Mouse (Mus musculus) liver, embryonic 15.5 days (tissue): ENCODE data around the gene Nprl3. TPM values are rescaled to one million over a fixed set of nuclear protein-coding genes. Genes with fewer than 3 reads are reported as not detected.

Experiments
- ATAC-seq: fragments of 200-750 bp; cut with Nextera tagmentation; 2 replicates; pipeline ENCODE4 v1.8.0; 2017; ENCODE audit warnings: moderate number of reproducible peaks, mild to moderate bottlenecking, moderate library complexity; ENCODE audit not compliant: insufficient read depth
- H3K27ac ChIP-seq: fragments of 300-500 bp; sonication (generic); replicated peaks from 2 replicates; pipeline ENCODE4 v1.5.1; 2015; ENCODE audit warnings: mild to moderate bottlenecking, inconsistent platforms
- H3K27me3 ChIP-seq: fragments of 300-500 bp; sonication (generic); 2 replicates; pipeline ENCODE4 v1.6.1; 2015; ENCODE audit warnings: mild to moderate bottlenecking, inconsistent platforms
- H3K36me3 ChIP-seq: fragments of 300-500 bp; sonication (generic); replicated peaks from 2 replicates; pipeline ENCODE4 v1.6.1; 2015; ENCODE audit warnings: moderate library complexity, mild to moderate bottlenecking, inconsistent platforms
- H3K4me1 ChIP-seq: fragments of 300-500 bp; sonication (generic); replicated peaks from 2 replicates; pipeline ENCODE4 v1.6.1; 2015; ENCODE audit warnings: inconsistent platforms
- H3K4me2 ChIP-seq: fragments of 300-500 bp; sonication (generic); 2 replicates; pipeline ENCODE4 v1.6.1; 2015; ENCODE audit warnings: moderate library complexity, mild to moderate bottlenecking, inconsistent platforms
- H3K4me3 ChIP-seq: fragments of 300-500 bp; sonication (generic); replicated peaks from 2 replicates; pipeline ENCODE4 v1.5.1; 2015; ENCODE audit warnings: mild to moderate bottlenecking, inconsistent platforms
- H3K9ac ChIP-seq: fragments of 300-500 bp; sonication (generic); 2 replicates; pipeline ENCODE4 v1.6.1; 2015; ENCODE audit warnings: moderate library complexity, mild to moderate bottlenecking, inconsistent platforms
- H3K9me3 ChIP-seq: fragments of 300-500 bp; sonication (generic); replicated peaks from 2 replicates; pipeline ENCODE4 v1.6.1; 2016; ENCODE audit warnings: inconsistent platforms
- WGBS: fragments of 180-500 bp; shearing (Covaris S2); methylation state at CpG from one replicate; pipeline ENCODE4 v1.1.7; 2015; ENCODE audit warnings: mixed read lengths; ENCODE audit not compliant: insufficient replicate concordance; 5-methylcytosine and 5-hydroxymethylcytosine counted together
- polyA plus RNA-seq: library from polyadenylated mRNA; unstranded; fragments of >200 nt; fragmentation: Nextera tagmentation; extraction: Ambion mirVana; gene quantifications from 2 replicates; pipeline ENCODE4 v1.2.1, GENCODE M21; 2015

Gene Nprl3
- polyA plus RNA-seq, 1 experiment from 2014 or later = 28.1 TPM

DNA sequence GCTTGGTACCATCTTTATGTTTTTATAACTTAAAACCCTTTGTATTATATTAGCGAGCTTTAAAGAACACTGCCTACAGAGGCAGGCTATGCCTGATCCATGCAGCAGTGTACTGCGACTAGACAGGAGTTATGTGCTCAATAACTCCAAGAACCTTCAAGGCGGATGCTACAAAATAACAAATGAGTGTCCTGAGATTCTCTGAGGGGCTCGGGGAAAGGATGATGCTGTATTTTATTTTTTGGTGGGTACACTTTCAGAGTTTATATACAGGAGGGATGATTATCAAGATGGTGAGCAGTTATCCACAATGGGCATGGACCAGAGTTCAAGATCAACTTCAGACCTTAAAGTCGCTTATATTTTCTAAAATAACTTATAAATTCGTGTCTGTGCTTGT is 731 bp downstream of the Nprl3 start:
- H3K4me3 ChIP-seq = peak overlapping the region; percentile 68
- peak overlapping the region; percentile 97 for H3K27ac ChIP-seq
- H3K27me3 ChIP-seq = no peaks in the 10 kb centered on the region
- peak overlapping the region; percentile 83 for H3K4me2 ChIP-seq
- H3K4me1 ChIP-seq = peaks cover 86% of the 10 kb centered on the region
- no peak for ATAC-seq
- peaks cover 17% of the 10 kb centered on the region for H3K36me3 ChIP-seq
- H3K9ac ChIP-seq = peak overlapping the region; percentile 96
- 21% methylated on average over 6 of the region's 6 CpGs for WGBS
- H3K9me3 ChIP-seq = no peaks in the 10 kb centered on the region

DNA sequence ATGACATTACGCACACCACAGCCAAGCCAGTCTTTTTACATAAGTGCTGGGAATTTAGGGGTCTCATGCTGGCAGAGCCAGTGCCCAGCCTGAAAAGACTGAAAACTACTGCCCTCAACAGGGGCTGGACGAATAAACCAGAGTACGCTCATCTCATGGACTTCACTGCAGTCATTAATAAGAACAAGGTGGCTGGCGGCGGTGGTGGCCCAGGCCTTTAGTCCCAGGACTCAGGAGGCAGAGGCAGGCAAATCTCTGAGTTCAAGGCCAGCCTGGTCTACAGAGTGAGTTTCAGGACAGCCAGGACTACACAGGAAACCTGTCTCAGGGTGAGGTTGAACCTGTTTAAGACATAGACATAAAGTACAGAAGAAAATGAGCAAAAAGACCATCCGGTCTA is 1.3 kb downstream of the Nprl3 start:
- peak overlapping the region; percentile 55 for H3K9ac ChIP-seq
- 77% methylated on average over 6 of the region's 6 CpGs for WGBS
- H3K4me3 ChIP-seq = no peak overlapping the region
- H3K36me3 ChIP-seq = peaks cover 21% of the 10 kb centered on the region
- no peak for ATAC-seq
- H3K4me2 ChIP-seq = peak overlapping the region; percentile 83
- no peaks in the 10 kb centered on the region for H3K27me3 ChIP-seq
- H3K4me1 ChIP-seq = peaks cover 84% of the 10 kb centered on the region
- H3K27ac ChIP-seq = peak overlapping the region; percentile 97
- no peaks in the 10 kb centered on the region for H3K9me3 ChIP-seq

DNA sequence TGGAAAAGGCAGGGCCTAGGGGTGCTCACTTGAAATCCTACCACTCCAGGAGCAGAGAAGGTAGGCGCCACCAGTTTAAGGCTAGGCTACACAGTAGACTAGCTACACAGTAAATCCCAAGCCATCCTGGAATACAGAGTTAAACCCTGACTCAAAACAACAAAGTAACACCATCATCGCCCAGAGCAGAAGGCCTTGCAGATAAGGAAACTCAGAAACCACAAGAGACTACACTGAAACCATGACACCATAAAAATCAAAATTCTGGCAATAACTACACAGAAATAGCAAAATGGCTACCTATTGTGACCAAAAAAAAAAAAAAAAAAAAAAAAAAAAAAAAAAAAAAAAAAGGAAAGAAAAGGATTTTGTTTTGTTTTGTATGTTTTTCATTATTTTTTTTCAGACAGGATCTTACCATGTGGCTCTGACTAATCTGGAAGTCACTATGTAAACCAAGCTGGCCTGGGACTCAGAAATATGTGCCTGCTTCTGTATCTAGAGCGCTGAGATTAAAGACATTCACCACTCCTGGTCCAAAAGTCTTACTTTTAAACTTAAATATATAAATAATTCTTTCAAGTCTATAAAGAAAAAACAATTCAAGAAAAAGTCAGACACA is 2.3 kb downstream of the Nprl3 start:
- H3K9ac ChIP-seq = peak overlapping the region; percentile 61
- 39% methylated on average over 3 of the region's 3 CpGs for WGBS
- peaks cover 31% of the 10 kb centered on the region for H3K36me3 ChIP-seq
- H3K9me3 ChIP-seq = no peaks in the 10 kb centered on the region
- peak overlapping the region; percentile 83 for H3K4me2 ChIP-seq
- H3K27me3 ChIP-seq = no peaks in the 10 kb centered on the region
- H3K4me1 ChIP-seq = peaks cover 86% of the 10 kb centered on the region
- peak overlapping the region; percentile 97 for H3K27ac ChIP-seq
- peak; percentile 70 for ATAC-seq
- H3K4me3 ChIP-seq = no peak overlapping the region

DNA sequence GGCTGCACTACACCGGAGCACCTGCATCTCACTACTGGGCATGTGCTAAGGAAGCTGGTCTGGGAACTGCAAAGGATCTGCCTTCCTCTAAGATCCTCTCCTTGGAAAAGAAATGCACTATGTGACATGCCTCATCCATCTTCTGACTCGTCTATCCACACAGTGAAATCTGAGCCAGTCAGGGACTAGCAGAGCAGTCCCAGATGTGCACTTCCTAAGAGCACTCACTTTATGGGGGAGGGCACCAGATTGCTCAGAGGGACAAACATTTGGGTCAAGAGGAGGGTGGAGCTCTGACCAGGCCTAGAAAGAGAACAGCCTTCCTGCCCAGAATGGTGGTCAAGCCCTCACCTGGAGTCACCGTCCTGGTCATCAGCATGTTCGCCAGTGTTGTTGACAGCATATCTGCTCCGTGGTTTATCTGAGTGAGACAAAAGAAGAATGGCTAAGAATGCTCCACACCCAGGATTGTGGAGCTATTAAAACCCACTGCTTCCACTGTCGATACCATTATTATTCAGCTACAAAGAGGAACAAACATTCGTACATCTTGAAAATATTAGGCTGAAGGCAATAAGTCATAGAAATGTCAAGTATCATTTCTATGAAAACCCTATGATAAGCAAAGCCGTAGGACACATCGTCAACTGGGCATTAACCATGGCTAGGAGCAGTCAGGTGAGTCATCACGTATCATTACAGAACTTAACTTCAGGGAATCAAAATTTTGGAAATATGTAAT is 4.7 kb downstream of the Nprl3 start:
- H3K9ac ChIP-seq = peak overlapping the region; percentile 44
- H3K4me1 ChIP-seq = peaks cover 76% of the 10 kb centered on the region
- peaks cover 43% of the 10 kb centered on the region for H3K36me3 ChIP-seq
- H3K4me2 ChIP-seq = no peak overlapping the region
- 78% methylated on average over 10 of the region's 10 CpGs for WGBS
- H3K27me3 ChIP-seq = no peaks in the 10 kb centered on the region
- peak overlapping the region; percentile 97 for H3K27ac ChIP-seq
- H3K9me3 ChIP-seq = no peaks in the 10 kb centered on the region
- ATAC-seq = no peak
- no peak overlapping the region for H3K4me3 ChIP-seq

DNA sequence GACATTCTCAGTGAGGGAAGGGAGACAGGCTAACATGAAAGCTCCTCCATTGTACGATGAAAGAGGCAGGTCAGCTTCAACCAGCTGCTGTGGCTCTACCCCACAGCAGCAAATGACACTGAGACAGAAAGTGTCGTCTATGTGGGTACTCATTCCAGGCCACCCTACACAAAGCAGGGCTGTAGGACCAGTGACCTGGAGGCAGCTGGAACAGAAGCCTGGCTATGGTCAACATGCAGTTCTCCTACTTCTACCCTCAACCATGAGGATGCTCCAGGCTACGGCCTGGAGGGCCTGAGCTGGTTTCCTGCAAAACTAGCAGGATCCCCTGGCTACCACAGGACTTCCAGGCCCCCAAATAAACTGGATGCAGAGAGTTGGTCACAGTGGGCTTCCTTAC is 10.9 kb downstream of the Nprl3 start:
- Histone ChIP-seq H3K27me3 (no peaks in the 10 kb centered on the region), H3K4me3 (peak overlapping the region; percentile 15), H3K4me2 (peak overlapping the region; percentile 56), H3K27ac (peak overlapping the region; percentile 99), H3K4me1 (peaks cover 84% of the 10 kb centered on the region), H3K9me3 (no peaks in the 10 kb centered on the region), H3K9ac (peak overlapping the region; percentile 66), H3K36me3 (peaks cover 58% of the 10 kb centered on the region)
- ATAC-seq = peak; percentile 19
- 50% methylated on average over 3 of the region's 3 CpGs for WGBS

DNA sequence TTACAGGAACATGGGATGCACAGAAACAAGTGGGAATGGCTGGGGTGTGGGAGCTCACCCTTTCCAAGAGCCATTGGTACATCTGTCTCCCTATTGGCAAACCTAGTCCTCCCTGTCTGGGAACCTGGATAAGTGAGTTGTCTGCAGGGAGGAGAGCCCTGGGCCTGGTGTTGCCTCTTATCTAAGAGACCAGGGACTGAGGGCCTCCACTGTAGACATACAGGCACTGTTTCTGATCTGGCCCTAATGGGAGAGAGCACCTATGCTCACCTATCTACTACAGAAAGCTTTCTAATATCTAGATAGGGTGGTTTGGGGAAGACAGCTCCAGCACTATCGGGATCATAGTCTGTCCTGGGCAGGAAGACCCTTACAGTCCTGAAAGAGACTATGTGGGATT is 11.4 kb downstream of the Nprl3 start:
- peaks cover 85% of the 10 kb centered on the region for H3K4me1 ChIP-seq

DNA sequence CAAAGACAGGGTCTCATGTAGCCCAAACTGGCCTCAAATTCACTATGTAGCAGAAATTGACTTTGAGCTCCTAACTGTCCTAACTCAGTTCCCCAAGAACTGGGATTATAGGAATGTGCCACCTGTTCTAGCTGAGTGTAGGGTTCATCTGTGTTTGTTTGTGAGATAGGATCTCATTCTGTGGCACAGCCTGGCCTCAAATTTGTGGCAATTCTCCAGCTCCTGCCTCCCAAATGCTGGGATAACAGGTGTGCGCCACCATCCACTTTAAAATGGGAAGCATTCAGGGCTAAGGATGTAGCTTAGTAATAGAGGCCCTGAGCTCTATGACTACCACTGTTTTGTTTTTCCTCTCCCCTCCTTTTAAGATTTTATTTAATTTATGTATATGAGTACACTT is 14.4 kb downstream of the Nprl3 start:
- Histone ChIP-seq H3K36me3 (peaks cover 57% of the 10 kb centered on the region), H3K27ac (peak overlapping the region; percentile 99), H3K9ac (no peak overlapping the region), H3K27me3 (no peaks in the 10 kb centered on the region), H3K4me1 (peaks cover 92% of the 10 kb centered on the region), H3K4me2 (no peak overlapping the region), H3K9me3 (no peaks in the 10 kb centered on the region), H3K4me3 (no peak overlapping the region)
- 100% methylated on average over 1 of the region's 1 CpGs for WGBS
- no peak for ATAC-seq

More for the DNA sequence above, 11.4 kb downstream of the Nprl3 start:
- peak overlapping the region; percentile 15 for H3K4me3 ChIP-seq
- peak overlapping the region; percentile 66 for H3K9ac ChIP-seq
- 23% methylated on average over 1 of the region's 1 CpGs for WGBS
- no peaks in the 10 kb centered on the region for H3K27me3 ChIP-seq
- H3K4me2 ChIP-seq = peak overlapping the region; percentile 56
- ATAC-seq = peak; percentile 100
- H3K9me3 ChIP-seq = no peaks in the 10 kb centered on the region
- H3K27ac ChIP-seq = peak overlapping the region; percentile 99
- peaks cover 58% of the 10 kb centered on the region for H3K36me3 ChIP-seq

DNA sequence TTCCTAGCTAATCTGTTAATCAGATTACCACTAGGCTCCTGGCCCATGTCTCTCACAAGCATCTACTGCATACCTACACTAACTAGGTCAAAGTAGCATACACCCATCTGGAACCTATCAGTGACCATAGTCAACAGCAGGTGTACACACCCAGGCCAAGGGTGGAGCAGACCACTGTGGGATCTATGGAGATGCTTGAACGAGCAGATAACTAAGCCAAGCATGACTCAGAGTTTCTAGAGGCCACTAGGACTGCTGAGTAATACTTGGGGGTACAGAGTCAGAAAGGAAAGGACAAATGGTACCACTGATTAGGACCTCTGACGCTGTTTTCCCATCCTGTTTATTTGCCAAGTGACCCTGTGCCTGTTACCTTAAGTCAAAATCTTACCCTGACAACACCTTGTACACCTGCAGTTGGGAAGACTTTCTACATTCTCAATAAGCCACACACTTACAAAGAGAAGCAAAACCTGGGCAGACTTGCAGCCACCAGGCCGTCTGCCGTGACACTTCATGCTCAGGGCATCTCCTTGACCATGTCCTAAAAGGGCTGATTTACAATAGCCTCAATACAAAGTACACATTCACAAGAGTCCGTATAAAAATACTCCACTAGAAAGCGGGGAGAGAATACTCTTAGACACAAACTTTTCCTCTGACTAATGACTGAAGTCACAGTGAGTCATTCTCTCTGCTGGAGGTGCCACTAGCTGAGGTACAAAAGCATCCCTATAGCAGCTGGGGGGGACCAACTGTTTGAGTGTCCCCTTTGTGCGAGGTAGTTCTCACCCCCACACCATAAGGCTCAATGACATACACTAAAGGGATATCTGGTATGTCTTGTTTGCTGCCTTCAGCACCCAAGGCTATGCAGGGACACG is 16.4 kb downstream of the Nprl3 start:
- Histone ChIP-seq H3K9me3 (no peaks in the 10 kb centered on the region), H3K4me1 (peaks cover 96% of the 10 kb centered on the region), H3K27me3 (no peaks in the 10 kb centered on the region), H3K27ac (peak overlapping the region; percentile 99), H3K4me2 (peak overlapping the region; percentile 42), H3K4me3 (0 out of 2 replicates have a peak overlapping the region, but pooled peaks have one; percentile 4), H3K9ac (peak overlapping the region; percentile 62), H3K36me3 (peaks cover 75% of the 10 kb centered on the region)
- WGBS = 50% methylated on average over 8 of the region's 8 CpGs
- ATAC-seq = peak; percentile 99

DNA sequence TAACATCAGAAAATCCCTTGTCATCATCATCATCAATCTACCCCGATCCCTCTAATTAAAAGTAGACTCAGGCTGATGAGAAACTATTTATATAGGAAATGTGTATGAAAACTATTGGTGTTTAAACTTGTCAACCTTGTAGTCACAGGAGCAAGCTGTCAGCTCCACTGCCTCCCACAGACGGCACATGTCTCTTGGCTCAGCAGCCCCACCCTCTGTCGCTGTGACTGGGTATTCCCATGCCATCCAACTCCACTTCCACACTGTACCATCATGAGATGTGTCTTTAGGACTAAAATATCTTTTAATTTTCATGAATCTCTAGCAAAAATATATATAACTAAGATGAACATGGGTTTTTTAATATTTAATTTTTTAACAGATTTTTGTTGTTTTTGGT is 19.2 kb downstream of the Nprl3 start:
- H3K27ac ChIP-seq = peak overlapping the region; percentile 99
- H3K4me2 ChIP-seq = no peak overlapping the region
- H3K9ac ChIP-seq = peak overlapping the region; percentile 64; the same call in 1 of the 2 replicates
- H3K9me3 ChIP-seq = no peaks in the 10 kb centered on the region
- ATAC-seq = no peak
- H3K4me1 ChIP-seq = peaks cover 94% of the 10 kb centered on the region
- 64% methylated on average over 3 of the region's 3 CpGs for WGBS
- H3K27me3 ChIP-seq = no peaks in the 10 kb centered on the region
- no peak overlapping the region for H3K4me3 ChIP-seq
- peaks cover 79% of the 10 kb centered on the region for H3K36me3 ChIP-seq

DNA sequence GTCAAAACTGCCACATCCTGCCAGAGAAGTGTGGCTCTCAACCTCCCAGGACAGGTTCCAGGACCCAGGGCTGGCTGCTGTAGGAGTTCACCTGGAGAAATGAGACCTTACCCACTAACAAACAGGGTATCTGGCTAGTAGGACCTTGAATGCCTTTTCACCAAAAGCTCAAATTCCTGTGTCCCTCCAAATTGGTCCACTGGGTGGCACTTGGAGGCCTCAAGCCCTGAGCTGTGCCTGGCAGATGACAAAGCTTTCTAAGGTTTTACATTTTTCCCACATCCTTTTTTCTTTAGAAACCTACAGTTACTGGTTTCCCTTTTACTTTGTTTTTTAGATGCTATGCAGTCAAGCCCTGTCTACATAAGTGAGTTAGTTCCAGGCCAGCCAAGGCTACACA is 20.4 kb downstream of the Nprl3 start:
- peaks cover 94% of the 10 kb centered on the region for H3K4me1 ChIP-seq
- peak overlapping the region; percentile 64 for H3K9ac ChIP-seq
- H3K9me3 ChIP-seq = no peaks in the 10 kb centered on the region
- H3K4me2 ChIP-seq = peak overlapping the region; percentile 37
- peaks cover 74% of the 10 kb centered on the region for H3K36me3 ChIP-seq
- no peaks in the 10 kb centered on the region for H3K27me3 ChIP-seq
- 0 out of 2 replicates have a peak overlapping the region, but pooled peaks have one; percentile 2 for H3K4me3 ChIP-seq
- peak overlapping the region; percentile 99 for H3K27ac ChIP-seq
- no peak for ATAC-seq

DNA sequence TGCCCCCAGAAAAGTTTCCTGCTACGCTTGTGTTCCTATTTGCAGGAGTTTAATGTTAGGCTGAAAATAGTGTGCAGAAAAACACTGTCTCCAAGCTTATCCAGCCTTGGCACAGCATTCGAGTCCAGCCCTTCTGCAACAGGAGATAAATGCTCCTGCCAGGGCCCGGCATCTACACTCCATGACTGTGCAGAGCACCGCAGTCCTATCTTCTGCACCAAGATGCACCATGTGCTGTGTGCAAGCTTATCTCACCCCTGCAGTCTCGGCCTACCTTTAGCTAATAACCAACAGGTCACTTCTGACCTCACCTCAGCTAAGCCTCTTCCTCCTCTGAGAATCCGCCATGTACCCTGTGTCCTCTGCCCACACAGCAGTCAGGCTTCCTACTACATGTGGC is 21.9 kb downstream of the Nprl3 start:
- 28% methylated on average over 6 of the region's 6 CpGs for WGBS
- Histone ChIP-seq H3K9ac (peak overlapping the region; percentile 68), H3K36me3 (peaks cover 78% of the 10 kb centered on the region), H3K9me3 (no peaks in the 10 kb centered on the region), H3K27ac (peak overlapping the region; percentile 99), H3K4me3 (peak overlapping the region; percentile 10; the same call in 1 of the 2 replicates), H3K4me2 (peak overlapping the region; percentile 56), H3K4me1 (peaks cover 97% of the 10 kb centered on the region), H3K27me3 (no peaks in the 10 kb centered on the region)
- ATAC-seq = peak; percentile 96
